Mouse (Mus musculus): ENCODE results near the gene Itsn1. TPM values are rescaled to one million over a fixed set of nuclear protein-coding genes. Genes with fewer than 3 reads are reported as not detected.

Itsn1 gene
- total RNA-seq, 2 experiments from 2014 or later: 49.7 to 69.7 TPM

DNA sequence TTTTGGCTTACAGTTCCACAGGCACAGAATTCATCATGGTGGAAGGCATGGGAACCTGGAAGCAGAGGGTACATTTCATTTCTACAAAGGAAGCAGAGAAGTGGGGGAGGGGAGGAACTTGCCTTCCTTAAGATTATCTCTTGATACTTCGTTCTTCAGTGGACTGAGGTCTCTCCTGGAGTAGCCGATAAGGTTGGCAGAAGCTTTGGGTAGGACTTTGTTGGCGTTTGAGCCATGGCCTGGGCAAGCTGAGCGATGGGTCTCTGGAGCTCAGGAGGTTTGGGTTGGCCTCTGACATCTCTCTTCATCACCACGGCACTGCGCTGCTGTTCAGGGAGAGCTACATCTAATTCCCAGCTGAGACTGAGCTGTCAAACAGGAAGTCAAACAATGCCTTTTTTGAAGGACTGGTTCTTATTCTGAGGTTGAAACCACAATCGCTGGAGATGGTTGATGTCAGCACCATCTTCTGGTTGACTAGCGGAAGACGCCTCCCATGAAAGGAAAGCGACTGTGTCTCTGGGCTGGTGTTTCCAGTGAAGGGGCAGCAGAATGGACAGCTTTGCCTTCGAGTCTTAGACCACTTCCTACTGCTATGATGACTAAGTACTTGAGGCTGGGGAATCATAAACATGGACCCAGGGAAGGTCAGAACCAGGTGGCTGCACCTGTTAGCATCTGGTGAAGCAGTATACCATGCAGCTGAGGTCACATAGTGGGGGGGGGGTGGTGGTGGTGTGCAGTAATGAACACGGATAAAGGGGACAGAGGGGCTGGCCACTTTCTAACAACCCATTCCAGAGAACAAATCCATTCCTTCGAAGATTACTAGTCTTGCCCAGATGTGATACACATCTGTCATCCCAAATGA lies 235.5 kb downstream of the Itsn1 start:
- intact Hi-C loops (cut with DNase I): no loop called here
- DNase-seq: no peak

DNA sequence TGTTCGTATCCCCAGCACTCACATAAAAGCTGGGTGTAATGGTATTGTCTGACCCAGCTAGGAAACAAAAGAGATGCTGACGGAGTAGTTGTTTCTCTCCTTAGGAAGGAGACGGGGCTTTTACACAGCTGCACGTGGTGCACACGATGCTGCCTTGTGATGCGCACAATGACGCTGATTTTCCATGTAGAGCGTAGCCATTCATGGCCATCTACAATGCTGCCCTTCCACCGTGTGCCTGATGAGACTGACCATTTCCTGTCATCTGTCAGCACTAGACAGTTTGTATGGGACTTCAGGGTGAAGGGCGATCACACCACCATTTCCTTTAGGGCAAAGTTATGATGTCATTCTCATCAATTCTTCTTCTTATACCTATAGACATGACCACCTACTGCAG lies 239.6 kb downstream of the Itsn1 start:
- DNase-seq: no peak
- intact Hi-C loops (cut with DNase I): no loop called here

DNA sequence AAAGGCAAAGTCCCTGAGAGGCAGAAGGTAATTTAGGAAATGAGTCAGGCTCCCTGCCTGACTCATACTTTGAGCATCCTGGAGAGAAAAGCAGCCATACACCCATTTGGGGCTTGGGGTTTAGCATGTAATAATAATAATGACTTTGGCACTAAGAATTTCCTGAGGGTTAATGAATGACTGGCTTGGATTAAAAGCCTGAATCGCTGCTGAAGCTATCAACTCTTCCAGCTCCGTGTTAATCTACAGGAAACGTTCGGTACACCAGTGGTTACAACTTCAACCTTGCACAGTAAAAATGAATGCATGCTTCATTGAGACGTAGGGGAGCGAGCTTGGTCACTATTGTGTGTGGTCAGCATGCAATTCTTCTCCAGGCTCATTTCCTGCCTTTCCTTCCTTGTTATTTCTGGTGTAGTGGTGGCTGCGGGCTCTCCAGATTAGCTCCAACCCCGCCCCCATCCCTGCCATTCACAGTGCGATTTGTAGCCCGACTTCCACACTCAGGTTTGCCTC lies 240.5 kb downstream of the Itsn1 start:
- intact Hi-C loops (cut with DNase I): no loop called here
- DNase-seq: no peak

Small RNA genes lying within 50 kb of the gene (microRNA-seq; reads per million reads assigned to microRNA genes)
- gene Gm27773: 0 reads per million in 2 experiments

Other genes starting within 250 kb of the Itsn1 start
- gene Ifnar1, start 244.0 kb upstream of the Itsn1 start, total RNA-seq (2021): 10 to 100 TPM in 1 of 2 experiments, 1 to 10 TPM in 1; 9.6 to 11.3 TPM
- gene Ifngr2, start 182.2 kb upstream of the Itsn1 start, total RNA-seq (2021): 10 to 100 TPM; 58.2 to 63.2 TPM
- 10 to 100 TPM; 13.7 to 16.4 TPM for gene Tmem50b, start 131.5 kb upstream of the Itsn1 start, total RNA-seq (2021)
- gene Dnajc28, start 110.3 kb upstream of the Itsn1 start, total RNA-seq (2021): 10 to 100 TPM; 12.7 to 15.6 TPM
- 10 to 100 TPM; 48.3 to 57.9 TPM for gene Gart, start 82.3 kb upstream of the Itsn1 start, total RNA-seq (2021)
- gene Son, start 81.8 kb upstream of the Itsn1 start, total RNA-seq (2021): 100 to 1,000 TPM in 1 of 2 experiments, 10 to 100 TPM in 1; 87.4 to 101 TPM
- gene Donson, start 40.5 kb upstream of the Itsn1 start, total RNA-seq (2021): 1 to 10 TPM; 1.2 to 1.5 TPM
- 10 to 100 TPM; 12.7 to 17.0 TPM for gene Cryzl1, start 306 bp upstream of the Itsn1 start, total RNA-seq (2021)

Data from gastrocnemius, postnatal 36 days (tissue).